Mouse (Mus musculus): ENCODE measurements around the gene Ssna1.

Ssna1 gene

GRCm38 (mm10) chr2:25271827-25272511 lies at the start of gene Ssna1, which contains the start of gene Anapc2:
Ssna1 (minus strand) TSS chr2:25272438.
Anapc2 (plus strand) TSS chr2:25272478.
- peak; percentile 97 for DNase-seq

- DNase-seq: no peak
Measured at GRCm38 (mm10) chr2:25320084-25320483, 47.8 kb upstream of the Ssna1 start.

DNA sequence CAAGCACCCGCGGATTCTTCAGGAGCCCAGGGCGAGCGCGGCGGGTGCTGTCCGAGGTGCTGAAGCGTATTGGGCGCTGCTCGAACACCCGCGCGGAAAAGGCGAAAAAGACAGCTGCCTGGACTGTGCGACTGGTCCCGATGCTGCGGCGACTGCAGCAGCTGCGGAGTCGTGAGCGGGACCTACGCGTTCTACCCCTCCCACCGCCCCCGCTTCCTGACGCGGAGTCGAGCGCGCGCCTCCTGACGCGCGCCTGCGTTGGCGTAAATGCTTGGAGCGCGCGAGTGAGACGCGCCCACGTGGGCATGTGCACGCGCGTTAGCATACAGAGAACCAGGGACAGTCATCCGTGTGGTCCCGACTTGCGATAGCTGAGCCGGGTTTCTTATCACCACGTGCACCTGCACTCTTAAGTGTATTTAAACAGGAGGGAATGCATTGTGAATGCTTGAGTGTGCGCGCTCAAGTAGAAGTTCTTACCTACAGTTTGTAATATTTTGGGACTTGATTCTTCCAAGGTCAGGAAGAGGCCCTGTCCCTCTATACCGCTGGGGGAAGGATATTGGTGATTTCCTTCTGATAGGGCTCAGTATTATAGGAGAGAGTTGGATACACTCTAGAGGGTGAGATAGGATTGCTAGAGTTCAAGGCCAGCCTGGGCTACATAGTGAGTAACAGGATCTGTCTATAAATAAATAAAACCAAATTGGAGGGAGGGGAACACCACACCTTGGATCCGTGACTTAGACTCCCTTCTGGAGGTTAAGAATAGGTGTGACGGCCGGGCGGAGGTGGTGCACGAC lies 46.9 kb upstream of the Ssna1 start, which contains the start of gene Grin1:
Grin1 (minus strand) TSS at position 217 of the 803 bp plus-strand sequence.
- DNase-seq: peak; percentile 68

GRCm38 (mm10) chr2:25318119-25318966 lies 46.1 kb upstream of the Ssna1 start:
- DNase-seq: no peak

DNA sequence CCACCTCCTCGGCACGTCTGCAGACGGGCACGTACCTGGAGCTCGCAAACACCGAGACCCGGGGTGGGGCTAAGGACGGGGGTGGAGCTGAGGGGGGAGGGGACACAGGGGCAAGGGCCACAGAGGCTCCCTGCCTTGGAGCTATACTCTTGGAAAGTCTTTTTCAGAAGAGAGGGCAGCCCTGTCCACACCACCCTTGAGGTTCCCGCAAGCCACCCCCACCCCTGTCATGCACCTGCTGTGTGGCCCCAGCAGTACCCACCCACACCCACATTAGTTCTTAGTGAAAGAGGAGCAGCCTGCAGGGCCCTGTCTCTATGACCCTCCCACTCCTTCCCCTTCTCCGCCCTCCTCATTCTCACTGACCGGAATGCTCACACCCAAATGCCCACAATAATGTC lies 39.3 kb upstream of the Ssna1 start:
- no peak for DNase-seq

- DNase-seq: no peak
Measured at GRCm38 (mm10) chr2:25310969-25311368, 38.7 kb upstream of the Ssna1 start.

- no peak for DNase-seq
Measured at GRCm38 (mm10) chr2:25310180-25310579, 37.9 kb upstream of the Ssna1 start.

GRCm38 (mm10) chr2:25305587-25306359 lies 33.5 kb upstream of the Ssna1 start:
- DNase-seq: no peak

DNA sequence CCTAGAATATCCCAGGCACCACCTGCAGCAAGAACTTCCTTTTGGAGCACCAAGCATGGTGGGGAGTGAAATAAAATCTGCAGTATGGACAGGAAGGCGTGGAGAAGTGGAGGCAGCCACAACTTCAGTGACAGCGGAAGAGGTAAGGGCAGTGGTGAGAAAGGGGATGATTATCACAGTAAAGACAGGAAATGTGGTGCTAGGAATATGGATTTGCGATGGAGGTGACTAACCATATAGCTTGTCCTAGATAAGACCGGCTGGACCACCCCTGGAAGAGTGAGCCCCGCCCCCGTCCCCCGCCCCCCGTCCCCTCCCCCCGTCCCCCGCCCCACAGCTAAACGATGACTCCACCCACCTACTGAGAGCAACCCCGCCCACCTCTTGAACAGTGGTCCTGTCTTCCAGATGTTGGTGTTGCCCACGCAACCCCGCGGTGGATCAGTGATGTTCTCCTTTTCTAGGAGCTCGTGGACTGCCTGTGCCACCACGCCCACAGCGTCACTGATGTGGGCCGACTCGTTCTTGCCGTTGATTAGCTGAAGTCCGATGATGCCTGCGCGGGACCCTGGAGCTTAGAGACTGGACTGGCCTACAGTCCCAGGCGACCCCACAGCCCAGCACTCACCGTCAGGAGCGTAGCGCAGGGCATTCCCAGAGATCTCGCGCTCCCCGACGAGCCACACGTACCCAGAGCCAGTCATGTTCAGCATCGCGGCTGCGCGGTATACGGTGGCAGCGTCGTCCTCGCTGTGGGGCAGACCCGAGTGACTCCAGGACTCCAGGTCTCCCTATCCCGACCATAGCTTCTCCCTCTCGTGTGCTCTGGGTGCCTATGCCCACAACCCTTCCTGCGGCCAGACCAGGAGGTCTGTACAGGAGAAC lies 32.7 kb upstream of the Ssna1 start:
- no peak for DNase-seq

- DNase-seq: no peak
Measured at GRCm38 (mm10) chr2:25303931-25304656, 31.9 kb upstream of the Ssna1 start.

DNA sequence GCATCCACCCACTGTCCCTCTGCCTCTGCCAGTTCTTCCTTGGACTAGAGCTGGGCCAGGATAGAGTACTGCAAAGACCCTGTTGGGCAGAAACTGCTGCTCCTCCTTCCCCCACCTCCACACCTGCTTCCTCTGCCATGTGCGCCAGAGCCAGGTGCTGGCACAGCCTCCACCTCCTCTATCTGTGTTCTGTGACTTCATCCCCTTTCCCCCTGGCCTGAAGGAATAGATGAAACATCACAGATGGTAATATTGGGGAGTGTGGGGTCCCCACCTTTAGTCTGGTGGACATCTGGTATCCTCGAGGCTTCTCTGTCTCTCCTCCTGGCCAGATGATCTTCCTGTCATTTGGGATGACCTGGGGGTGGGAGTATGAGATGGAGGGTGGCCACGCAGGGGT lies 31.2 kb upstream of the Ssna1 start:
- no peak for DNase-seq

GRCm38 (mm10) chr2:25298046-25298445 lies 25.8 kb upstream of the Ssna1 start:
- no peak for DNase-seq

DNA sequence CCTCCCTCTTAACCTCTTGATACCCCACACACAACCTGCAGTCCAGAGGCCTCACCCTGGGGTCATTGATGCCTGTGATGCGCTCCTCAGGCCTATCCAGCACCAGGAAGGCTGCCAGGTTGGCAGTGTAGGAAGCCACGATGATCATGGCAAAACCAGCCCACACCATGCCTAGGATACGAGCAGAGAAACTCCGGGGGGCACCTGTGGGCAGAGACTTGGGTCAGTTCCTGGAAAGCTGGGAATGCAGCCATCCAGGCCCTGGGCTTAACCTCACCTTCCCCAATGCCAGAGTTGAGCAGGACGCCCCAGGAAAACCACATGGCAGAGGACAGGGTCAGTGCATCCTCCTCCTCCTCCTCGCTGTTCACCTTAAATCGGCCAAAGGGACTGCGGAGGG lies 24.9 kb upstream of the Ssna1 start:
- DNase-seq: no peak

DNA sequence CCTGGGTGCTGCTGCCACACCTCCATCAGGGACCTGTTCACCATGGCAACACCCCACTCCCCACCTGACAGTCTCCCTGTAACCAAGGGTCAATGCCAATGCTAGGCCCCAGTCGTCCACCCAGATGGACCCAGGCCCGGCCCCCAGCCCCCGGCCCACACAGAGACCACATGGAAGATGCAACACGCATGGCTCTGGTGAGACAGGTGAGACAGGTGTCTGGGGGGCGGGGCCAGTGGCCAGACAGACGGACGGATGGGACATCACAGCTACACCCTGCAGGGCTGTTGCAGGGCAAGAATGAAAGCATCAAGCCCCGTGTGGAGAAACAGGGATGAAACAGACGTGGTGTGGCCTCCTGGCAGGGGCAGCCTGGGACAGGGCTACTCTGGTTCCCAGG lies 21.5 kb upstream of the Ssna1 start:
- DNase-seq: no peak

- DNase-seq: peak; percentile 63
Measured at GRCm38 (mm10) chr2:25292856-25293255, 20.6 kb upstream of the Ssna1 start.

DNA sequence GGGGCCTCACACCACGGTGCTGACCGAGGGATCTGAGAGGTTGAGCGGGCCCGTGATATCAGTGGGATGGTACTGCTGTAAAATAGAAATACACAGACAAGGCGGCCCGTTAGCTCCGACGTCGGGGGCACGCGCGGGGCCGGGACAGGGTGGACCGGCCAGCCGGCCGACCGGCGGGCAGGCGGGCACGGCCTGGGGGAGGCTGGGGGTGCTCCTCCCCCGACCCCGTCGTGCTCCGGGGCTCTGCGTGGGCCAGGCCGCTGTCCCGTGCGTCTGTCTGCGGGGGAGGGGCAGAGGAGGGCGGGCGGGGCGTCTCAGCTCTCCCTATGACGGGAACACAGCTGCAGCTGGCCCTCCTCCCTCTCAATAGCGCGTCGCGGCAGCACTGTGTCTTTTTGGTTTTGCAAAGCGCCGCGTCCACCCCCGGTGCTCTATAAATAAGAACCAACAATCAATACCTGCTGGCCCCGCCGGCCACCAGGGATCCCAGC lies 19.9 kb upstream of the Ssna1 start:
- no peak for DNase-seq

- no peak for DNase-seq
Measured at GRCm38 (mm10) chr2:25291184-25292053, 19.2 kb upstream of the Ssna1 start.

- DNase-seq: no peak
Measured at GRCm38 (mm10) chr2:25290816-25291130, 18.5 kb upstream of the Ssna1 start.

GRCm38 (mm10) chr2:25290101-25290815 lies 18.0 kb upstream of the Ssna1 start:
- DNase-seq: no peak
